ENCODE assay signal across 16 mouse cellular contexts in genomic region chr13:14365546-14365945, GRCm38 (mm10).
A peak's percentile ranks its signal among the peaks of the same experiment; 100 is the strongest.
DNase-seq lines count a peak whose midpoint lies in the region; ATAC-seq lines count a peak whose summit lies in the region.
"Had no signal": no experiment of that assay in that cellular context is flagged by ENCODE, and none has a peak within 500 bp of the region (broad histone marks: within the 10 kb centered on the region; RNA-seq: fewer than 3 reads in every experiment).

No protein-coding gene starts in this region.

- no peak overlapping the region for H3K9ac ChIP-seq in hindbrain, embryonic 13.5 days
- H3K9ac ChIP-seq: liver, embryonic 12.5 days had no signal

- no peak for DNase-seq in hindbrain, embryonic 10.5 days (ENCODE audit: low spot score)
- DNase-seq in brain, adult 2 months (ENCODE audit: low read depth, low spot score) = peak; percentile 46
- peak; percentile 16 for DNase-seq in cerebellum, adult 8-10 months
- DNase-seq in layer of hippocampus, adult 8-10 months (ENCODE audit: low spot score in 2 of 2) = peak; percentile 21 to 43
- no peak for DNase-seq in natural killer cell, adult 2 months (ENCODE audit: low spot score in 2 of 2)
- DNase-seq in T-cell, adult 2 months (ENCODE audit: low spot score) = no peak
- DNase-seq: adrenal gland, postnatal 14 days; gastrocnemius, adult 2 months; heart, adult 18-20 months; lung, postnatal 10 days; spleen, adult 18-20 months; thymus, postnatal 36 days had no signal

- H3K9me3 ChIP-seq in hindbrain, embryonic 13.5 days = no peaks in the 10 kb centered on the region
- no peaks in the 10 kb centered on the region for H3K9me3 ChIP-seq in hindbrain, embryonic 10.5 days
- H3K9me3 ChIP-seq: liver, embryonic 12.5 days had no signal

- no peaks in the 10 kb centered on the region for H3K27me3 ChIP-seq in hindbrain, embryonic 13.5 days
- no peaks in the 10 kb centered on the region for H3K27me3 ChIP-seq in hindbrain, embryonic 10.5 days (ENCODE audit: insufficient read depth, poor library complexity, severe bottlenecking)
- H3K27me3 ChIP-seq: liver, embryonic 12.5 days had no signal

- 0 out of 2 replicates have a peak, but pooled peaks have one; percentile 24 for ATAC-seq in hindbrain, embryonic 13.5 days (ENCODE audit: low FRiP score)
- ATAC-seq: liver, embryonic 12.5 days had no signal

- peaks cover 29% of the 10 kb centered on the region for H3K36me3 ChIP-seq in hindbrain, embryonic 13.5 days
- H3K36me3 ChIP-seq in hindbrain, embryonic 10.5 days = no peaks in the 10 kb centered on the region
- H3K36me3 ChIP-seq: liver, embryonic 12.5 days had no signal

- no peak overlapping the region for H3K4me3 ChIP-seq in hindbrain, embryonic 13.5 days
- no peak overlapping the region for H3K4me3 ChIP-seq in hindbrain, embryonic 10.5 days
- H3K4me3 ChIP-seq: gastrocnemius, adult 2 months; liver, embryonic 12.5 days had no signal

- H3K4me1 ChIP-seq in hindbrain, embryonic 13.5 days (replicated peaks) = no peaks in the 10 kb centered on the region
- no peaks in the 10 kb centered on the region for H3K4me1 ChIP-seq in hindbrain, embryonic 10.5 days (replicated peaks)
- H3K4me1 ChIP-seq: liver, embryonic 12.5 days had no signal

- H3K27ac ChIP-seq in hindbrain, embryonic 13.5 days = no peak overlapping the region
- H3K27ac ChIP-seq in hindbrain, embryonic 10.5 days = no peak overlapping the region
- H3K27ac ChIP-seq: gastrocnemius, adult 2 months; kidney, postnatal 0 days; liver, embryonic 12.5 days; stomach, postnatal 0 days had no signal

- no peak overlapping the region for H3K4me2 ChIP-seq in hindbrain, embryonic 13.5 days
- H3K4me2 ChIP-seq: liver, embryonic 12.5 days had no signal

- 87% methylated on average over 3 of the region's 3 CpGs for WGBS in hindbrain, embryonic 13.5 days
- WGBS in hindbrain, embryonic 10.5 days = 87% methylated on average over 3 of the region's 3 CpGs

Comparison
In these comparisons a context has a peak if more than half of its experiments do, and no peak if none do; other contexts are left out.
1. DNase-seq: peak in brain, adult 2 months (single experiment), cerebellum, adult 8-10 months (single experiment) and layer of hippocampus, adult 8-10 months (2 of 2); none in hindbrain, embryonic 10.5 days (single experiment), natural killer cell, adult 2 months (0 of 2) and T-cell, adult 2 months (single experiment).